Mouse (Mus musculus): ENCODE results near the gene Olfr1385.
A peak's percentile ranks its signal among the peaks of the same experiment; 100 is the strongest.
"Not testable (repeated sequence)": the region's sequence is repeated elsewhere in the genome, so short reads cannot be mapped to it uniquely, and the experiment has no call there.

Gene Olfr1385

DNA sequence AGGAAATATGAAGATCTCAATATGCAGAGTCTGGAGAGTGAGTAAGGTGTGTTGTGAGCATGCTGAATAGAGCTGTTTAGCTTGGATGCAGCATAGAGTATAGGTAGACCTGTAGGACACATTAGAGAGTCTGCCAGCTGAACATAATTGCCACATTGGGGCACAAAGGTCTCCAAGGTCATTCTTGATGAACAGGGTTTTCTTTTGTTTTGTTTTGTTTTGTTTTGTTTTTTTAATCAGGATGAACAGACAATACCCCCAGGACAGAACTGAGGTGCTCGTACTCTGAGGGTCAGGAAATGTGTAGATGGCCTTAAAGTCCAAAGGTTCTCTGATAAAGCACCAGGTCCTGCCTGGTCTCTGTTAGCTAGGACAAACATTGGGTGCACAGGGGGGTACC lies at the start of gene Olfr1385:
Gene Olfr1385 (plus strand): TSS at position 301 of the 400 bp plus-strand sequence.
- not testable (repeated sequence) for DNase-seq (ENCODE audit: low read depth, low spot score)

DNA sequence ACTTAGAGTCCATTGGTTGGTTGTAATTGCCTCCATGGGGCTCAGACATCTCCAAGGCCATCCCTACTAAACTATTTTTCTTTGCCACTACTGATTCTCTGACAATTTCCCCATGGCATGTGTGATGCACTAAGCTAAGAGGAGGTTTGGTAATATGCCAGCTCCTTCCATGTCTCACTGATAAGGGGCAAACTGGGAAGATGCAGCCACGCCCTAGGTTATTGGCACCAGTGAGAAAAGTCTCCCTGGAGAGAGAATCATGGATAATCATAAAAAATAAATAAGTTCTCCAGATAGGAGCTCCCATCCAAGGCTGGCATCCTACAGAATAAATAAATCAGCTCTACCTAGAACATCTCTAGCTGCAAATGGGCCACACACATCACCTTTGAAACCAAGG lies 33.8 kb upstream of the Olfr1385 start, which contains the start of gene Olfr1387:
Gene Olfr1387 (plus strand): TSS at position 301 of the 400 bp plus-strand sequence.
- DNase-seq (ENCODE audit: low read depth, low spot score), result no peak

DNA sequence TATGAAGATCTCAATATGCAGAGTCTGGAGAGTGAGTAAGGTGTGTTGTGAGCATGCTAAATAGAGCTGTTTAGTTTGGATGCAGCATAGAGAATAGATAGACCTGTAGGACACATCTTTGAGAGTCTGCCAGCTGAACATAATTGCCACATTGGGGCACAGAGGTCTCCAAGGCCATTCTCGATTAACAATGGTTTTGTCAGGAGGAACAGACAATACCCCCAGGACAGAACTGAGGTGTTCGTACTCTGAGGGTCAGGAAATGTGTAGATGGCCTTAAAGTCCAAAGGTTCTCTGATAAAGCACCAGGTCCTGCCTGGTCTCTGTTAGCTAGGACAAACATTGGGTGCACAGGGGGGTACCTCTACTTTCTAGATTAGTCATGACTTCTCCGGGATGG lies 24.1 kb upstream of the Olfr1385 start, which contains the start of gene Olfr1386:
Gene Olfr1386 (plus strand): TSS at position 301 of the 400 bp plus-strand sequence.
- not testable (repeated sequence) for DNase-seq (ENCODE audit: low read depth, low spot score)

DNA sequence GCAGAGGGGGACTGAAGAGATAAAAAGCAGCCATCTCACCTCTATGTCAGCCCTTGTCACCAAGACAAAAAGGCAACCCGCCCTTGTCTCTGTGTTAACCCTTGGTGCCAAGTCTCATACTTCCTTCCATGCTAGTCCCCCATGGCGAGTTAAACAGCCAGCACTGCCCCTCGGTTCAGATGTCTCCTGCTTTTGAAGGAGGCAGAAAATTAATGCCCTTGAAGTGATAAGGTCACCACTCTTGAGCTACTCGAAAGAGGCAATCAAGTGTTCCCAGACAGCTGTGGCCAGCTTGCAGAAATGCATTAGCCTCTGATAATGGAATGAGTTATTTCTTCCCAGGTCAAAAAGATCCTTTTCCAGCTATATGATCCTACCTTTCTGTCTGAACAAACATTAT lies 2.9 kb upstream of the Olfr1385 start:
- DNase-seq (ENCODE audit: low read depth, low spot score), result no peak

DNA sequence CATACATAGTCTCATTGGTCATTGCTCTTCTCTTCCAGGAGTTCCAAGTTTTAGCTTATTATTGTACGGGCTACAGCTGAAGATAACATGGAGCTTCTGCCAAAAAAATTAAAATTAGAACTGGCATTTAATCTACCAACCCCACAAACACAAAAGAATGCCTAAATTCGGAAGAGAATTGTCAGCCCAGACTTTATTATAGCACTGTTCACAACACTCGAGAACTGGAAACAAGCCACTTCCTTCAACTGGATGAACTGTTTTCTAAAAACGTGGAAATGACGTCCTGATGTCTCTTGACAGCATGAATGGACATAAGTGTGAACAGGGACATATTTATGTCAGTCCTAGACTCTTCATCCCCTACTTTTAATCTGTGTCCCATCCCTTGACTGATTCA lies 29.2 kb downstream of the Olfr1385 start:
- DNase-seq (ENCODE audit: low read depth, low spot score), result no peak

DNA sequence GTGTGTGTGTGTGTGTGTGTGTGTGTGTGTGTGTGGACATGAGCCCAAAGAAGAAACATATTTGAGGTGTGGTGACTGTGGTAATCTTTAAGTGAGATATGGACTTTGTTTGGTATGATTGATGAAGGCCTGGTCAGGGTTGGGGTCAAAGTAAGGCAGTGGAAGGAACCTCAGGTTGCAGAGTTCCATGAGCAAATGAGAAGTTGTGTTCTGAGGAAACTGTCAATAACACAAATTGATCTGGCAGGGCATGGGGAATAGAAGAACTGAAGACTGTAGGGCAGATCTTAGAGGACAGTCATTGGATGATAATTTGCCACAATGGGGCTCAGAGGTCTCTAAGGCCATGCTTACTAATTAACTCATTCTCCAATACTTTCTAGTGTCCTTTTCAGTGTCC lies 30.5 kb downstream of the Olfr1385 start, which contains the start of gene Olfr1383:
Gene Olfr1383 (plus strand): TSS at position 301 of the 400 bp plus-strand sequence.
- no peak for DNase-seq (ENCODE audit: low read depth, low spot score)

DNA sequence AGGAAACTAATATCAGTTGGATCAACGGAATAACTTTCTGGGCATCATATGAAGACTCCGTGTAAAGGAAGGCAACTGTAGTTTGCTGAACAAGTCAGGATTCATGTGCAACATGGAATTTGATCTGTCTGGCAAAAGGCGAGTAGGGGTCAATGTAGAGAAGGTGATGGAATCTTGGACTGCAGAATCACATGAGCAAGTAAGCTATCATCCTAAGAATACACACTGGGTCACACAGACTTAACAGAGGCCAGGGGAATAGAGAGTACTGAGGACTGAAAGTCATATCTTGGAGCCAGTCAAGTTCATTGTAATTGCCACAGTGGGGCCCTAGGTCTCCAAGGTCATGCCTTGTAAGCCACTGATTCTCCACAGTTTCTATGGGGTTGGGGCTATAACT lies 39.1 kb downstream of the Olfr1385 start, which contains the start of gene Olfr1382:
Gene Olfr1382 (plus strand): TSS at position 301 of the 400 bp plus-strand sequence.
- no peak for DNase-seq (ENCODE audit: low read depth, low spot score)

DNA sequence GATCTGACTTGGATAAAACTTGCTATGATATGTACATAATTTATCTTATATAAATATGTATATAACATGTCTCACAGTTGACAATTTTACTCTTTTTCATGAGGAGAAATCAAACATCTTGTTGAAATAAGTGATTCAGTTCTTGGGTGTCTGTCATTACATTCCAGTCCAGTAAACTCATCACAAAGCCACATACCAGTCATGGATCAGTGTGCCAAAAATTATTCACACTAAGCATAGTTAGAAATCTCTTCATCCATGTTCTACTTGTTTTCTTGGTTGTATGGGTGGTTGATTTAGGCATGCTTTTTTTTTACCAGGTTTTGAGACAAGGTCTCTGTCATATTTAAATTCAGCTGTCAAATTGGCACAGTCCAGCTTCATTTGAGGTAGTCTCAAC lies 43.9 kb downstream of the Olfr1385 start:
- DNase-seq (ENCODE audit: low read depth, low spot score), result no peak

DNA sequence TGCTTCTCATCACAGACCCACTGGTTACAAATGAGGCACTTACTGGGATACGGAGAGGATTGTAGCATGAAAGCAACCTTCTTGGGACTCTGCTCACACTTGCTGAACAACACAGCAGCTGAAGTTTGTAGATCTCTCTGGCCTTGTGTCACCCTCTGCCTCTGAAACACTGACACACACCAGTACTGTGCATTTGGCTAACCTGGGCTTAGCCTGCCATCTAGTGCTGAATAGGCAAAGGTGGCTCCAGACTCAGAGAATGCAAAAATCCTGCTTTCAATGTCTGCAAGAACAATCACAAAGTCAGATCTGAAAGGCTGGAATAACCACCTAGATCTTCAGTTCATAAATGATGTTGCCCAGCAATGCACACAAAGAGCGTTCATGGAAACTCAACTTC lies 47.8 kb downstream of the Olfr1385 start:
- peak; percentile 41 for DNase-seq (ENCODE audit: low read depth, low spot score)

DNA sequence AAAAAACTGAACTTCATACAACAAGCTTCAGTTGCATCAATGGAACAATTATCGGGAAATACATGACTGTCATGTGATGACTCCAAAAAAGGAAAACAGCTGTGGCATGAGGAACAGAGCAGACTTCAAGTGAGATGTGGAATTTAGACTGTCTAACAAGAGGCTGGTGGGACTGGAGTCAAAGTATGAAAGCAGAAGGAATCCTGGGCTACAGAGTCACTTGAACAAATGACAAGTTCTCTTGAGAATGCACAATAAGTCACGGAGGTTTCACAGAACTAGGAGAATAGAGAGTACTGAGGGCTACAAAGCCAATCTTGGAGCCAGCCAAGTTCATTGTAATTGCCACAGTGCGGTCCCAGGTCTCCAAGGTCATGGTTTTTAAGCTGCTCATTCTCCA lies 54.3 kb downstream of the Olfr1385 start, which contains the start of gene Olfr1381:
Gene Olfr1381 (plus strand): TSS at position 301 of the 400 bp plus-strand sequence.
- DNase-seq (ENCODE audit: low read depth, low spot score), result not testable (repeated sequence)
